Mouse (Mus musculus) kidney, postnatal 4 days (tissue): ENCODE results near the gene Pagr1a.
A peak's percentile ranks its signal among the peaks of the same experiment; 100 is the strongest.

Source experiments
- DNase-seq, 2 experiments: peaks; one replicate each; pipeline ENCODE4 v3.0.0; 2021; ENCODE audit warnings: mixed read lengths in 2 of 2

Pagr1a gene

DNA sequence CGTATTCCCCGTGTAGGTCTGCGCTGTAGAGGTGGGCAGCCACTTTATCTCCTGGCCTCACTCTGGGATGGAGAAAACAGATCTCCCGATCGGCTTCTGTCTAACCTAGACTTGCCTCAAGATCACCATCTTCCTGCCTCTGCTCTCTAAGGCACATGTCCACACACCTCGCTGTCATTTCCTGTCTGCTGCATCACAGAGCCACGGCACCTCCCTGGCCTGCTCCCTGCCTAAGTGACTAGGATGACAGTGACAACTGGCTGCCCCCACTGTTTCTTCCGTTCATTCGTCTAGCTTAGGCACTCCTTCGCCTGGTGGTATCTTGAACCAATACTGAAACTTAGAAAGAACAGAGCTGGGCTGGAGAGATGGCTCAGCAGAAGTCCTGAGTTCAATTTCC is 17.6 kb downstream of the Pagr1a start:
- DNase-seq, result no peak

DNA sequence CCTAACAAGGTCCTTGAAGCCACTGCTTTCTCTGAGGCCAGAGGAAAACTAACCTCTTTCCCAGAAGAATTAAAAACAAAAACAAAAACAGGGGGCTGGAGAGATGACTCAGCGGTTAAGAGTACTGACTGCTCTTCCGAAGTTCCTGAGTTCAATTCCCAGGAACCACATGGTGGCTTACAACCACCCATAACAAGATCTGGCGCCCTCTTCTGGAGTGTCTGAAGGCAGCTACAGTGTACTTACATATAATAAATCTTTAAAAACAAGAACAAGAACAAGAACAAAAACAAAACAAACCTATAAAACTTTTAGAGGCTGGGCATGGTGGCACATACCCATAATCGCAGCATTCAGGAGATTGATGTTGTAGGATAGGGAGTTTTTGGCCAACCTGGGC is 20.7 kb downstream of the Pagr1a start:
- DNase-seq, result peak in 1 of 2 experiments; percentile 31

- no peak for DNase-seq
These were observed 28.3 kb downstream of the Pagr1a start for GRCm38 (mm10) chr7:126988816-126989215.

DNA sequence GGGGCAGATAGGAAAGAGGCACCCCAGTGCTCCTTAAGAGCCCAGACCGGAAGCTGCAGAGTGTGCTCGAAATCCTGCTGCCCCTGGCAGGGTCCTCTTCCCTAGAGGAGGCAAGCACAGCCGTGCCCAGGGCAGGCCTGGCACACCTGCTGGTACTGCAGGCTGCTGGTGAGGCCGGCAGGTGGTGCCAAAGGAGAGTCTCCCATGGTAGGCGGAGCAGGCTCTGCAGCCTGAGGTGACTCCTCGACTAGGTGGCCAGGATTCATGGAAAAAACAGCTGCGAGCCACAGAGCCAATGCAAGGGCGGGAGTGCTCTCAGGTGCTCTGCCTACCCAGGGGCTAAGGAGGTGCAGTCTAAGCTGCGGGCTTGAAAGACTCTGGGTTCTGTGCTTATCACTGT is 30.8 kb downstream of the Pagr1a start:
- DNase-seq, result peak; percentile 72 to 82

GRCm38 (mm10) chr7:126984667-126985444 is 32.3 kb downstream of the Pagr1a start:
- DNase-seq, result no peak

GRCm38 (mm10) chr7:126983113-126983512 is 34.0 kb downstream of the Pagr1a start:
- DNase-seq, result no peak

GRCm38 (mm10) chr7:126982054-126982453 is 35.1 kb downstream of the Pagr1a start:
- DNase-seq, result no peak

GRCm38 (mm10) chr7:126981601-126982000 is 35.6 kb downstream of the Pagr1a start:
- DNase-seq, result no peak

GRCm38 (mm10) chr7:126978841-126979240 is 38.3 kb downstream of the Pagr1a start:
- DNase-seq, result no peak

DNA sequence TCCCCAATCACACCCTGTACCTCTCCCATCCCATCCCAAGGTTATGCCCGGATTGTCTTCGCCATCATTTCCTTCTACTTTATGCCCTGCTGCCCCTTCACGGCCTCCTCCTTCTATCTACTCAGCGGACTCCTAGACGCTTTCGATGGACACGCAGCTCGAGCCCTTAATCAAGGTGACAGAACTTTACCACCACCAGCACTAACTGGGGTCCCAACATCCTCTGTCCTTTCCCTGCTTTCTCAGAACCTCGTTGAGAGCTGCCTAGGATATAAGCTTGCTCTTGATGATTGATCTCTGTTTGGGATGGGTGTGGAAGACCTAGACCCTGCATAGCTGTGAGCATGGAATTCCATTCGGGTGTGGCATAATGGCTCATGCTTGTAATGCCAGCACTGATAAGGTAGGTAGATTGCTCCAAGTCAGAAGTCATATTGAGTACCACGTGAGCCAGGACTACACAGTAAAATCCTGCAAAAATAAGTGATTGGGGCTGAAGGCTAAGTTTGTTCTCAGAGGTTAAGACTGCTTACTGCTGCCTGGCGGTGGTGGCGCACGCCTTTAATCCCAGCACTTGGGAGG is 40.2 kb downstream of the Pagr1a start:
- no peak for DNase-seq

DNA sequence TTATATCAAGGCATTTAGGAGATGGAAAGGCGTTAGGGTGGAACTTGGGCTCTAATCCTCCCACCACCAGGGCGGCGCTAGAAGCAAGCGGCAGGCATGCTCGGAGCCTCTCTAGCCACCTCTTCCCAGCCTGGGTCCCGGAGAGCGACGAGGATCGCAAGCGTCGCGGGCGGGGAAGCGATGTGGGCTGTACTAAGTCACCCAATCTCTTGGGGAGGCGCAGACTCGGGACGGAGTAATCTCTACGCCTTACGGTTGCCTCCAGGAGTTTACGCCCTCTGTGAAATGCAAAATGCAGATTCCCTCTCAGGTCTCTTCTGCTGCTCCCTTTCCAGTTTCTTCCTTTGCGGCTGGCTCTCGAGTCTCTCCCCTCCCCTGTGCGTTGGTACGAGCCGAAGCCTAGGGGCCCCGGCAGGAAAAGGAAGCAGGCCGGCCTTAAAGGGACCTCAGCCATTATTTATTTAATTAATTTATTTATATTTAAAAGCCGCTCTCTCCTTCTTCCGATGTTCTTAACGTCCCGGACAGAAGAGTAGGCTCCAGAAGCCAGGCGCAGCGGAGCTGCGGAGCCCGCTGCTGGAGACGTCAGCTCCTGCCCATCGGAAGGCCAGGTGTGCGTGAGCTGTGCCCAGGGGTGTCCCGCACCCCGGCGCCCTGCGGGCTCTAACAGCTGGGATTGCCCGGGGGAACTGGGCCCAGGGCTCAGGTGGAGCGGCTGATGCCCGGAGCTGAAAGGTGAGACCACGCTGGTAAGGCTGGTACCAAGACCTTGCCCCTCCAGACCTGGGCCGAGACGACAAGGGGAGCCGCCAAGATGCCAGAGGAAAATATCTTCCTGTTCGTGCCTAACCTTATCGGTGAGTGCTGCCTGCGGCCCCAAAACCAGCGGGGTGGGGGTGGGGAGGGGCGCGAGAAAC is 40.9 kb downstream of the Pagr1a start, which contains the start of gene Cdiptos:
Gene Cdiptos (minus strand): TSS at position 149 of the 917 bp plus-strand sequence.
- peak; percentile 99 for DNase-seq

DNA sequence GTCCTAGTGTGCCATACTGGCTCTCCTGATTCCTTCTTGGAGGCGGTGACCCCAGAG is 41.4 kb downstream of the Pagr1a start, which contains the start of gene Cdipt:
Gene Cdipt (plus strand): TSS at position 22 of the 57 bp plus-strand sequence.
- DNase-seq, result no peak

DNA sequence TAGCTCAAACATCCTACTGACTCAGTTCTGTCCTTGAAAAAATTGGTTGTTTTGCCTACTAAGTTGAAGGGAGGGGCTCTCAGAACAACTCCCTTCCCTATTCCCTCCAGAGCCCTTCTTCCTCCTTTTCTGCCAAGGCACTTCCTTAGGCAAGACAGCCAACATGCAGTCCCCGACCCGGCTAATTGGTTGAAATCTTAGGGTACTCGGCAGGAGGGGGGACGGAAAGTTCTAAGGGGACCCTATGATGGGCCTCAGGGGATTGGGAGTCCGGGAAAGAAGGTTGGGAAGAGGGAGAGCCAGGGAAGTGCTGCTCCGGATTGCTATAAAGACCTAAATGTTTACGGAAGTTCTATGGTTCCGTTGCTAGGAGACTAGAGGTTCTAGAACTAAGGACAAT is 41.7 kb downstream of the Pagr1a start:
- DNase-seq, result no peak

DNA sequence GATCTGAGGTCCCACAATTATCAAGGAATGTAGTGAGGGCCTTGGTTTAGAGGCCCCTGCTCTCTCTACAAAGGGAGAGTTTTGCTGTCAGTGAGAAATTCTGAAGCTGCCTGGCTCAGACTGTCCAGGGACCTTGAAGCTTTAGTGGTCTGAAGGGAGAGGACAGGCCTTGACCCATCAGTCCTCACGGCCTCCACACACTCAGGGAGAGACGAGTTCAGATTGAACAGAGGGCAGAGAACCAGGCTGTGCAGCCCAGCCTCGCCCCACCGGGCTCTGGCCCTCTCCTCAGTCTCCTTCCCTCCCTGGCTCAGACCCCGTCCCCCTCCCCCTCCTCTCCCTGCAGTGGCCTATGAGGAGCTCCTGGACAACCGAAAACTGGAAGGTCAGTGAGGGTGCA is 49.8 kb downstream of the Pagr1a start:
- no peak for DNase-seq

DNA sequence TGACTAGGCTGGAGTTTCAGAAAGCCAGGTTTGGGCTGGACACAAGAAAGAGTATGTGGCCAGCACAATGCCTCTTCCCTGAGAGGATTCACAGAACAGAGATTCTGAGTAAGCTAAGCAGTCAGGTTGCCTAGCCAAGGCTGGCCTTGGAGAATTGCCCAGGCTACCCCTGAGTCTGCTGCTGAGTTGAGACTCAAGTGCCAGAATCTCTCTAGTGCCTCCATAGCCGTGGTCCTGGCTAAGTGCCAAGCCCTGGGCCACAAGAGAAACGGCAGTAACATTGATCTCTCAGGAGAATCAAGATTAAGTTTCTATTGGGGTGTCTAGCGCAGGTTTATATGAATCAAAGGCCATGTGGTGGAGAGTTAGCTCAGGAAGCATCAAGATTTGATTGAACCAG is 51.6 kb downstream of the Pagr1a start:
- DNase-seq, result no peak
